Mouse (Mus musculus) olfactory bulb, adult 2 months (tissue): ENCODE results near the gene Tmem82. TPM values are rescaled to one million over a fixed set of nuclear protein-coding genes. Genes with fewer than 3 reads are reported as not detected.

Source experiments
- H3K27ac ChIP-seq: fragments of 200-500 bp; 2 replicates; pipeline ENCODE4 v1.5.1; 2012; ENCODE audit warnings: low read depth, low read length; ENCODE audit not compliant: insufficient read depth
- H3K4me1 ChIP-seq: fragments of 200-500 bp; 2 replicates; pipeline ENCODE4 v1.6.1; 2012; ENCODE audit warnings: low read length; ENCODE audit not compliant: control insufficient read depth, insufficient read depth
- H3K4me3 ChIP-seq: fragments of 200-500 bp; 2 replicates; pipeline ENCODE4 v1.5.1; 2012; ENCODE audit warnings: mild to moderate bottlenecking, low read depth, low read length, moderate library complexity; ENCODE audit not compliant: insufficient read depth
- CTCF ChIP-seq: fragments of 200-500 bp; IDR thresholded peaks from 2 replicates; pipeline ENCODE4 v1.5.1; 2012; ENCODE audit warnings: low read depth, mild to moderate bottlenecking, low read length, moderate library complexity; ENCODE audit not compliant: insufficient read depth
- POLR2A ChIP-seq: fragments of 200-500 bp; IDR thresholded peaks from 2 replicates; pipeline ENCODE4 v1.6.1; 2012; ENCODE audit warnings: mild to moderate bottlenecking, low read depth, low read length, moderate library complexity; ENCODE audit not compliant: insufficient read depth
- WGBS: fragments of 180-500 bp; shearing (Covaris S2); methylation state at CpG from one replicate; pipeline ENCODE4 v1.1.7; 2018; 5-methylcytosine and 5-hydroxymethylcytosine counted together
- polyA plus RNA-seq: library from polyadenylated mRNA; stranded (reverse); fragments of >200 nt; gene quantifications from 2 replicates; pipeline ENCODE4 v1.2.4, GENCODE M21; 2012; ENCODE audit warnings: low replicate concordance; ENCODE audit not compliant: missing spikeins, insufficient read depth, insufficient read length

The Tmem82 gene
- polyA plus RNA-seq: not detected in 2 replicates

- Histone ChIP-seq H3K4me3 (no peak within 1 kb of the TSS), H3K27ac (no peak within 1 kb of the TSS), H3K4me1 (peaks cover 17% of the 10 kb centered on the region)
- no peak for TF ChIP-seq POLR2A
- TF ChIP-seq CTCF: peak; percentile 43
- 32% methylated on average over 20 of the region's 20 CpGs for WGBS
These were observed at the start of gene Tmem82 for GRCm38 (mm10) chr4:141618565-141619243. Tmem82 (minus strand) TSS chr4:141618633.

- TF ChIP-seq POLR2A (no peak), CTCF (no peak)
- Histone ChIP-seq H3K4me1 (peaks cover 20% of the 10 kb centered on the region), H3K4me3 (peak within 1 kb of the TSS; percentile 82), H3K27ac (peak within 1 kb of the TSS; percentile 67)
- WGBS: 60% methylated on average over 8 of the region's 8 CpGs
These were observed 46.4 kb upstream of the Tmem82 start, which contains the start of gene Plekhm2 for GRCm38 (mm10) chr4:141664799-141665198. Plekhm2 (minus strand) TSS chr4:141664899.

GRCm38 (mm10) chr4:141664011-141664745 is 45.7 kb upstream of the Tmem82 start:
- Histone ChIP-seq H3K4me1 (peaks cover 22% of the 10 kb centered on the region), H3K27ac (peak overlapping the region; percentile 67), H3K4me3 (peak overlapping the region; percentile 82)
- TF ChIP-seq POLR2A (peak; percentile 50), CTCF (no peak)
- 2% methylated on average over 60 of the region's 60 CpGs for WGBS

GRCm38 (mm10) chr4:141663122-141663931 is 44.9 kb upstream of the Tmem82 start:
- TF ChIP-seq CTCF (no peak), POLR2A (no peak)
- whole genome bisulfite sequencing: 2% methylated on average over 47 of the region's 47 CpGs

GRCm38 (mm10) chr4:141660884-141661283 is 42.5 kb upstream of the Tmem82 start:
- TF ChIP-seq POLR2A (no peak), CTCF (no peak)
- Histone ChIP-seq H3K27ac (no peak overlapping the region), H3K4me1 (peaks cover 40% of the 10 kb centered on the region), H3K4me3 (no peak overlapping the region)
- WGBS: 83% methylated on average over 11 of the region's 11 CpGs

More at GRCm38 (mm10) chr4:141663122-141663931, 44.9 kb upstream of the Tmem82 start:
- H3K27ac ChIP-seq: 0 out of 2 replicates have a peak overlapping the region, but pooled peaks have one; percentile 39
- peaks cover 30% of the 10 kb centered on the region for H3K4me1 ChIP-seq
- peak overlapping the region; percentile 82 for H3K4me3 ChIP-seq

DNA sequence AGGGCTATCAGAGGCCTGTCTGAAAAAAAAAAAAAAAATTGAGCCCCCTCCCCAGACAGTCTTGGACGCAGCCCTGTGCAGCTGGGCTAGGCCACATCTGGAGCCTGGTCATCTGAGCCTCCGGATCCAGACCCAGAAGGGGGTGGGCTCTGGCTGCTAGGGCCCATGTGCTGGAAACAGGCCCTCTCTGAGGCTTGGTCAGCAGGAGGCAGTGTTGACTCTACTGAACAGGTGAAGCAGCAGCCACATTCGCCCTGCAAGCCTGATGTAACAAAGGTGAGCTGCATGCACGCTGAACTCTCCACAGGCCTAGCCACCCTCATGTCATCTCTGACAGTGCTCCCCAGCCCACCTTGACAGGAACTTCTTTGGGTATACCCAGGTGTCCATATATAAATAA is 41.3 kb upstream of the Tmem82 start:
- no peak for TF ChIP-seq POLR2A
- no peak for TF ChIP-seq CTCF
- H3K27ac ChIP-seq: no peak overlapping the region
- WGBS: 65% methylated on average over 4 of the region's 4 CpGs
- no peak overlapping the region for H3K4me3 ChIP-seq
- peaks cover 36% of the 10 kb centered on the region for H3K4me1 ChIP-seq

- Histone ChIP-seq H3K4me3 (no peak overlapping the region), H3K4me1 (peaks cover 38% of the 10 kb centered on the region), H3K27ac (no peak overlapping the region)
- TF ChIP-seq CTCF (no peak), POLR2A (no peak)
- 66% methylated on average over 6 of the region's 6 CpGs for WGBS
These were observed 40.5 kb upstream of the Tmem82 start for GRCm38 (mm10) chr4:141658846-141659484.

GRCm38 (mm10) chr4:141656932-141657331 is 38.5 kb upstream of the Tmem82 start:
- Histone ChIP-seq H3K4me1 (peaks cover 45% of the 10 kb centered on the region), H3K4me3 (no peak overlapping the region), H3K27ac (no peak overlapping the region)
- TF ChIP-seq POLR2A: no peak
- TF ChIP-seq CTCF: no peak
- 74% methylated on average over 8 of the region's 8 CpGs for WGBS
